Comparison of ENCODE assay signal across 30 mouse cellular contexts in genomic region chr6:71579478-71579877, GRCm38 (mm10).
"Had no signal": no experiment of that assay in that cellular context is flagged by ENCODE, and none has a peak within 500 bp of the region (broad histone marks: within the 10 kb centered on the region; RNA-seq: fewer than 3 reads in every experiment).

No protein-coding gene starts in this region.

- DNase-seq: heart, postnatal 10 days; heart, postnatal 14 days; heart, postnatal 36 days; heart, postnatal 4 days; kidney, adult 11 months; kidney, adult 18-20 months; kidney, adult 2 months; kidney, adult 8-10 months; kidney, adult 9 months; kidney, postnatal 10 days; kidney, postnatal 14 days; kidney, postnatal 25 days; kidney, postnatal 36 days; kidney, postnatal 4 days; layer of hippocampus, adult 9-11 months; layer of hippocampus, postnatal 36 days had no signal

- H3K4me3 ChIP-seq: heart, embryonic 12.5 days; heart, embryonic 13.5 days; heart, embryonic 15.5 days; hindbrain, embryonic 10.5 days; hindbrain, embryonic 12.5 days; hindbrain, embryonic 13.5 days; hindbrain, embryonic 15.5 days; intestine, embryonic 15.5 days; kidney, embryonic 15.5 days; layer of hippocampus, adult 2 months; left cerebral cortex, adult 2 months had no signal

- H3K27ac ChIP-seq: heart, embryonic 13.5 days; heart, embryonic 15.5 days; hindbrain, embryonic 10.5 days; hindbrain, embryonic 12.5 days; hindbrain, embryonic 13.5 days; hindbrain, embryonic 14.5 days; hindbrain, embryonic 15.5 days; hindbrain, postnatal 0 days; intestine, embryonic 15.5 days; kidney, embryonic 15.5 days; kidney, postnatal 0 days; layer of hippocampus, adult 2 months; left cerebral cortex, adult 2 months had no signal

- H3K4me1 ChIP-seq: heart, embryonic 12.5 days; heart, embryonic 13.5 days; heart, embryonic 15.5 days; hindbrain, embryonic 10.5 days; hindbrain, embryonic 12.5 days; hindbrain, embryonic 13.5 days; hindbrain, embryonic 15.5 days; intestine, embryonic 15.5 days had no signal

- H3K9me3 ChIP-seq: heart, embryonic 12.5 days; heart, embryonic 13.5 days; heart, embryonic 15.5 days; hindbrain, embryonic 10.5 days; hindbrain, embryonic 12.5 days; hindbrain, embryonic 13.5 days; hindbrain, embryonic 15.5 days; intestine, embryonic 15.5 days; kidney, embryonic 15.5 days had no signal

- H3K27me3 ChIP-seq: heart, embryonic 12.5 days; heart, embryonic 13.5 days; heart, embryonic 15.5 days; hindbrain, embryonic 12.5 days; hindbrain, embryonic 13.5 days; hindbrain, embryonic 15.5 days; intestine, embryonic 15.5 days; kidney, embryonic 15.5 days had no signal
